Mouse (Mus musculus) MN1 (cell line): Measurements from ENCODE around the gene Cryba4.
A peak's percentile ranks its signal among the peaks of the same experiment; 100 is the strongest.

Experiments used
- DNase-seq: peaks from one replicate; pipeline ENCODE4 v3.0.0-alpha.2; 2016; ENCODE audit warnings: low spot score

Gene Cryba4

GRCm38 (mm10) chr5:112286608-112286983, 34.3 kb upstream of the Cryba4 start:
- no peak for DNase-seq

- no peak for DNase-seq
Measured at GRCm38 (mm10) chr5:112285548-112286085, 33.3 kb upstream of the Cryba4 start.

GRCm38 (mm10) chr5:112284203-112284582, 31.9 kb upstream of the Cryba4 start:
- DNase-seq: no peak

- no peak for DNase-seq
Measured at GRCm38 (mm10) chr5:112283543-112284202, 31.4 kb upstream of the Cryba4 start.

- DNase-seq: no peak
Measured at GRCm38 (mm10) chr5:112282780-112283482, 30.6 kb upstream of the Cryba4 start.

- DNase-seq: no peak
Measured at GRCm38 (mm10) chr5:112282123-112282779, 29.9 kb upstream of the Cryba4 start.

GRCm38 (mm10) chr5:112281676-112282075, 29.4 kb upstream of the Cryba4 start:
- DNase-seq: no peak

- no peak for DNase-seq
Measured at GRCm38 (mm10) chr5:112280863-112281660, 28.7 kb upstream of the Cryba4 start.

GRCm38 (mm10) chr5:112280151-112280550, 27.8 kb upstream of the Cryba4 start:
- no peak for DNase-seq

GRCm38 (mm10) chr5:112279181-112280021, 27.1 kb upstream of the Cryba4 start:
- DNase-seq: peak; percentile 76

GRCm38 (mm10) chr5:112277906-112278470, 25.7 kb upstream of the Cryba4 start:
- DNase-seq: no peak

GRCm38 (mm10) chr5:112276907-112277348, 24.6 kb upstream of the Cryba4 start:
- no peak for DNase-seq

- DNase-seq: peak; percentile 100
Measured at GRCm38 (mm10) chr5:112276267-112276873, 24.1 kb upstream of the Cryba4 start, which contains the start of gene Tpst2. TSS of gene Tpst2 (plus strand) at chr5:112276691.

- peak; percentile 25 for DNase-seq
Measured at GRCm38 (mm10) chr5:112275021-112275804, 22.9 kb upstream of the Cryba4 start.

- peak; percentile 62 for DNase-seq
Measured at GRCm38 (mm10) chr5:112273746-112274463, 21.6 kb upstream of the Cryba4 start.

- no peak for DNase-seq
Measured at GRCm38 (mm10) chr5:112272934-112273333, 20.6 kb upstream of the Cryba4 start.

- DNase-seq: peak; percentile 90
Measured at GRCm38 (mm10) chr5:112270764-112271541, 18.6 kb upstream of the Cryba4 start.
